Mouse (Mus musculus): ENCODE data around the gene Edem3. TPM values are rescaled to one million over a fixed set of nuclear protein-coding genes. Genes with fewer than 3 reads are reported as not detected.
"Not testable (repeated sequence)": the region's sequence is repeated elsewhere in the genome, so short reads cannot be mapped to it uniquely, and the experiment has no call there.

Edem3 gene
- polyA plus RNA-seq, 1 experiment from 2014 or later, result 24.5 TPM

GRCm38 (mm10) chr1:151718575-151718974 is 36.6 kb upstream of the Edem3 start:
- H3K9ac ChIP-seq, result no peak overlapping the region
- no peak for ATAC-seq (ENCODE audit: low FRiP score)

DNA sequence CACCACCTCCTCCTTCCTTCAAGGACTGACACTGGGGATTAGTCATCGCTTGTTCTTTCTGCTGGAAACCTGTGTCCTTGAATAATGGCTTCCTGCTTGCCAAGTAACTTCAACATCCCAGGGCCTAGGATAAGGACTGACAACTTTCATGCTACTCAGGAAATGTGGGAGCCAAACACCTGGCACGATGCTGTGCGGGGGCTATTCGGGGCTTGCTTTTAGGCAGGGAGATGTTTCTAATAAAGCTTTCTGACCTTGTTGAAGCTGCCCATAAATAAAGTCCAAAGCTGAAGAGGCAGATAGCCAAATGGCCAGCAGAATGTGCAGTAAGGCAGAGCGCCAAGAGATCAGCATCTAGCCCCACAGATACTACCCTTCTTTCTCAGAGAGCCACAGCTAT is 35.3 kb upstream of the Edem3 start:
- Histone ChIP-seq H3K4me1 (no peaks in the 10 kb centered on the region; the same call in 1 of the 2 replicates), H3K4me2 (no peak overlapping the region), H3K4me3 (replicated peaks) (no peak overlapping the region), H3K27ac (no peak overlapping the region), H3K27me3 (no peaks in the 10 kb centered on the region; the same call in 1 of the 2 replicates), H3K9me3 (no peaks in the 10 kb centered on the region), H3K36me3 (replicated peaks) (no peaks in the 10 kb centered on the region), H3K9ac (no peak overlapping the region)
- ATAC-seq (ENCODE audit: low FRiP score), result no peak
- 91% methylated on average over 5 of the region's 5 CpGs for WGBS

More at GRCm38 (mm10) chr1:151718575-151718974, 36.6 kb upstream of the Edem3 start:
- 94% methylated on average over 8 of the region's 8 CpGs for WGBS
- Histone ChIP-seq H3K4me3 (replicated peaks) (no peak overlapping the region), H3K27me3 (no peaks in the 10 kb centered on the region; the same call in 1 of the 2 replicates), H3K4me2 (no peak overlapping the region), H3K27ac (no peak overlapping the region), H3K4me1 (no peaks in the 10 kb centered on the region; the same call in 1 of the 2 replicates), H3K36me3 (replicated peaks) (no peaks in the 10 kb centered on the region), H3K9me3 (no peaks in the 10 kb centered on the region)

- H3K4me3 ChIP-seq (replicated peaks), result no peak overlapping the region
- WGBS, result 81% methylated on average over 2 of the region's 2 CpGs
Measured at GRCm38 (mm10) chr1:151720566-151720965, 34.6 kb upstream of the Edem3 start.

DNA sequence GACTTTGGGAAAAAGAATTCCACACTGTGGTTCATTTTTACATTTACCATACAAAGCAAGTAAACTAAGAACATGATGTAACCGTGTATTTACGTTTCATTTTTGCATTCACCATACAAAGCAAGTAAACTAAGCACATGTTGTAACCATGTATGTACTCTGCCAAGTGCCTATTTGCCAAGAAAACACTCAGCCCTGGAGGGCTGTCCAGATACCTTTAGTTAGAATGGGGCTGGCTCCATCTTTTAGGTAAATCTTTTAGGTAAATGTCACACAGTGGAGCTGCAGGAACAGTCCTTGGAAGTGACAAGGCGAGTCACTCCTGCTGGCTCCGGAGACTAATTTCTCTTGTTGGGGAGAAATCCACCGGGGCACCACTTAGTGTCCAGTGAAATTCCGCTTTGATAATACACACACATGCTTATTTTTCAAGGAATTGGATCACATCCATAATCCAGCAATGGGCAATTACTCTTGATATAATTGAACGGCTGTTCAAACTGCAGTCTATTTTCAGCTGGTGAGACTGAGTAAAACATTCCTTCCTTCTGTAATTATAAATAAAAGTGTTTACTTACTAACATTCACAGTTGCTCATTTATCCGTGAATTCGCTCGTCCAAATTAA is 33.7 kb upstream of the Edem3 start:
- Histone ChIP-seq H3K27ac (no peak overlapping the region), H3K4me1 (no peaks in the 10 kb centered on the region), H3K36me3 (replicated peaks) (no peaks in the 10 kb centered on the region), H3K4me3 (replicated peaks) (no peak overlapping the region), H3K9me3 (no peaks in the 10 kb centered on the region), H3K9ac (no peak overlapping the region), H3K4me2 (no peak overlapping the region), H3K27me3 (no peaks in the 10 kb centered on the region; the same call in 1 of the 2 replicates)
- 74% methylated on average over 10 of the region's 10 CpGs for WGBS
- no peak for ATAC-seq (ENCODE audit: low FRiP score)

More at GRCm38 (mm10) chr1:151720566-151720965, 34.6 kb upstream of the Edem3 start:
- no peaks in the 10 kb centered on the region for H3K36me3 ChIP-seq (replicated peaks)
- no peaks in the 10 kb centered on the region for H3K9me3 ChIP-seq
- H3K4me1 ChIP-seq, result no peaks in the 10 kb centered on the region; the same call in 1 of the 2 replicates
- no peak overlapping the region for H3K27ac ChIP-seq
- H3K9ac ChIP-seq, result no peak overlapping the region
- no peaks in the 10 kb centered on the region; the same call in 1 of the 2 replicates for H3K27me3 ChIP-seq
- no peak for ATAC-seq (ENCODE audit: low FRiP score)
- no peak overlapping the region for H3K4me2 ChIP-seq

DNA sequence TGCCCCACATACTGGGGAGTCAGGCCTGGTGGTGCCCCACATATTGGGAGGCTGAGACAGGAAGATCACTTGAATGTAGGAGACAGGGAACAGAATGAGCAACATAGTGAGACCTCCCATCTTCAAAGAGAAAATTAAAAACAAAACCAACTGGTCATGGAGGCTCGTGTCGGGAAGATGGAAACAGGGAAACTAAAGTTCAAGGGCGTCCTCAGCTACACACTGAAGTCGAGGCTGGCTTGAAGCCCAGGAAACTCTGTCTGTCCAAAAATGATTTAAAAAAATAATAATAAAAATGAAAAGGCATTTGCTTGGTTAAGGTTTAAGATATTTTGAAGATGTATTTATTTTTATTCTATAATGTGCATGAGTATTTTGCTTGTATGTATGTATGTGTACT is 31.4 kb upstream of the Edem3 start:
- 94% methylated on average over 4 of the region's 4 CpGs for WGBS
- Histone ChIP-seq H3K4me2 (no peak overlapping the region), H3K4me3 (replicated peaks) (no peak overlapping the region), H3K36me3 (replicated peaks) (no peaks in the 10 kb centered on the region), H3K27ac (no peak overlapping the region), H3K9me3 (no peaks in the 10 kb centered on the region), H3K9ac (no peak overlapping the region), H3K27me3 (no peaks in the 10 kb centered on the region; the same call in 1 of the 2 replicates), H3K4me1 (no peaks in the 10 kb centered on the region)
- no peak for ATAC-seq (ENCODE audit: low FRiP score)

- Histone ChIP-seq H3K9me3 (no peaks in the 10 kb centered on the region), H3K4me3 (replicated peaks) (no peak overlapping the region), H3K9ac (no peak overlapping the region), H3K27me3 (no peaks in the 10 kb centered on the region), H3K36me3 (replicated peaks) (no peaks in the 10 kb centered on the region), H3K4me2 (no peak overlapping the region), H3K27ac (no peak overlapping the region), H3K4me1 (no peaks in the 10 kb centered on the region)
- ATAC-seq (ENCODE audit: low FRiP score), result no peak
- WGBS, result 81% methylated on average over 2 of the region's 2 CpGs
Measured at GRCm38 (mm10) chr1:151725590-151725989, 29.6 kb upstream of the Edem3 start.

DNA sequence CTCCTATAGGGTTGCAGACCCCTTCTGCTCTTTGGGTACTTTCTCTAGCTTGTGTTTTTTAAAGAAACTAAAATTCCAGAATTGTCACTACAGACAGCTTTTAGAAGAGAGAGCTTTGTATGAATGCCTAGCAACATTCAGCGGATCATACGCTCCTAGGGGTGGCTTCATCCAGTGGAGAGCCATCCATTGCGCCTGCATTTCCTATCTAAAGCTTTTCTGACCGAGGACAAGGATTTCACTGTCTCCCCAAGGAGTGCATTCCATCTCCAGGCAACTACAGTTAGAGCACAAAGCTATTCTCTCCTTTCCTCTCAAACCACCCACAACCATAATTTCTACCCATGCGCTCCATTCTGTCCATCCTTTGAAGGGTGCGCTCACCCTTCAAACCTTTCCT is 28.8 kb upstream of the Edem3 start:
- H3K4me2 ChIP-seq, result no peak overlapping the region
- no peak overlapping the region for H3K4me3 ChIP-seq (replicated peaks)
- H3K9me3 ChIP-seq, result no peaks in the 10 kb centered on the region
- H3K4me1 ChIP-seq, result no peaks in the 10 kb centered on the region
- ATAC-seq (ENCODE audit: low FRiP score), result no peak
- no peak overlapping the region for H3K27ac ChIP-seq
- H3K36me3 ChIP-seq (replicated peaks), result no peaks in the 10 kb centered on the region
- H3K27me3 ChIP-seq, result no peaks in the 10 kb centered on the region
- no peak overlapping the region for H3K9ac ChIP-seq
- WGBS, result 85% methylated on average over 6 of the region's 6 CpGs

DNA sequence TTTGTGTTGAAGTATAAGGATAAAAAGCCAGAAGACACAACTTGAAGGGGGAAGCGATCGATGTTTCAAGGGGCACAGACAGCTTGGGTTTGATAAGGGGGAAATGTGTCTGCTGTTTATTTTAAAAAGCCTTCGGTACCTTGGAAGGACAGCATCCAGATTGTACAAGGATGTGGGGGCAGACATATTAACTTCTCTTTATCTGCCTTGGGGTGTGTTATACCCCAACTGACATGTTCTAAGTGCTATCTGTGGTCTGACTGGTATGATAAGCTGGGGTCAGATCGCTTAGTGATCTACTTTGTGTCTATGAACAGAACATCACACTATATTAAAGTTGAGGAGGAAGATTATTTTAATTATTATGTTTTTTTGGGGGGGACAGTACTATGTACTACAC is 27.0 kb upstream of the Edem3 start:
- Histone ChIP-seq H3K4me1 (no peaks in the 10 kb centered on the region), H3K27ac (no peak overlapping the region), H3K4me3 (replicated peaks) (no peak overlapping the region), H3K36me3 (replicated peaks) (no peaks in the 10 kb centered on the region), H3K9ac (no peak overlapping the region), H3K27me3 (no peaks in the 10 kb centered on the region), H3K9me3 (no peaks in the 10 kb centered on the region), H3K4me2 (no peak overlapping the region)
- 87% methylated on average over 4 of the region's 4 CpGs for WGBS
- ATAC-seq (ENCODE audit: low FRiP score), result no peak

DNA sequence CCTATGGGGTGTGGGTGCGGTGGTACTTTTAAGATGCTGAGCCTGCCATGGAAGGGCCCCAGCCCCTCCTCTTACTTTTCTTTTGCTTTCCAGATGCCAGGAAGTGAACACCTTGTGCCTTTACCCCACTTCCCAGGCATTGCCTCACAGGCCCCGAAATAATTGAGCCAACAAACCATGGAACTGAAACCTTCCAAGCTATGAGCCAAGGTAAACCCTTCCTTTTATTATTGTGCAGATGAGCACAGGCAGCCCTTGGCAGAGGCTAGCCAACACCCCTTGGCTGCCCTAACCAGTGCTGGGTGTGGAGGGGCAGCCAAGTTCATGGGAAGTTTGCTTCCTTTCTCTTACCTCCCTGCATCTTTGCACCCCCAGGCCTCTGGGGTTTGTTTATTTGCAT is 18.0 kb upstream of the Edem3 start:
- Histone ChIP-seq H3K27ac (no peak overlapping the region), H3K4me2 (no peak overlapping the region), H3K4me1 (no peaks in the 10 kb centered on the region), H3K36me3 (replicated peaks) (no peaks in the 10 kb centered on the region), H3K4me3 (replicated peaks) (no peak overlapping the region), H3K9ac (no peak overlapping the region), H3K27me3 (no peaks in the 10 kb centered on the region), H3K9me3 (no peaks in the 10 kb centered on the region)
- no peak for ATAC-seq (ENCODE audit: low FRiP score)
- WGBS, result 80% methylated on average over 2 of the region's 2 CpGs

DNA sequence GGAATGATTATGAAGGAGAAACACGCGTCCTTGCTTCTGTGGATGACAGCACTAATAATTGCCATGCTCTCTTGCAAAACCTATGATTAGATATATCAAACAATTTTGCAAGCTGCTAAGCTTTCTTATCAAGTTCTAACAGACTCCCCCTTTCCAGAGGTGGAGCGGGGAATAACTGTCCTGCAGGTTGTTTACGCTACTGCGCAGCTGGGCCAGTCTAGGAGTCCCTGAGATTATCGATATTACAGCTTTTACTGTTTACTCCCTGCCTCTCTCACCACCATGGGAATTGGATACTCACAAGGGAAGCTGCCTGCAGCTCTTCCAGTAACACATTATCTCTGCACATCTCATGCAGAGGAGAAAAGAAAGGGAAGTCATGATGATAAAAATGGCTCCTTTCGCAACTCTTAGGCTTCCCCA is 14.0 kb upstream of the Edem3 start:
- Histone ChIP-seq H3K9ac (no peak overlapping the region), H3K9me3 (no peaks in the 10 kb centered on the region), H3K4me1 (no peaks in the 10 kb centered on the region), H3K4me2 (no peak overlapping the region), H3K27ac (no peak overlapping the region), H3K27me3 (no peaks in the 10 kb centered on the region), H3K4me3 (replicated peaks) (no peak overlapping the region), H3K36me3 (replicated peaks) (no peaks in the 10 kb centered on the region)
- no peak for ATAC-seq (ENCODE audit: low FRiP score)
- 91% methylated on average over 7 of the region's 7 CpGs for WGBS

DNA sequence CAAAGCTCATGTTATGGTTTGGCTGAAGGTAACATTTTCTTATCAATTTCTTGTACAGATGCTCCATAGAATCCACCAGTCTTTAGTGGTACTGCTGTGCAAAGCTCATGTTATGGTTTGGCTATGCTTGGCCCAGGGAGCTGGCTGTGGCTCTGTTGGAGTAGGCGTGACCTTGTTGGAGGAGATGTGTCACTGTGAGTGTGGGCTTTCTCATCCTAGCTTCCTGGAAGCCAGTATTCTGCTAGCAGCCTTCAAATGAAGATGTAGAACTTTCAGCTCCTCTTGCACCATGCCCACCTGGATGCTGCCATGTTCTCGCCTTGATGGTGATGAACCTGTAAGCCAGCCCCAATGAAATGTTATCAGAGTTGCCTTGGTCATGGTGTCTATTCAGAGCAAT is 5.3 kb upstream of the Edem3 start:
- not testable (repeated sequence) for H3K9me3 ChIP-seq; H3K27ac ChIP-seq; H3K9ac ChIP-seq; H3K36me3 ChIP-seq (replicated peaks); H3K4me2 ChIP-seq; H3K4me3 ChIP-seq (replicated peaks); H3K4me1 ChIP-seq; ATAC-seq (ENCODE audit: low FRiP score); H3K27me3 ChIP-seq
- WGBS, result 88% methylated on average over 2 of the region's 2 CpGs

DNA sequence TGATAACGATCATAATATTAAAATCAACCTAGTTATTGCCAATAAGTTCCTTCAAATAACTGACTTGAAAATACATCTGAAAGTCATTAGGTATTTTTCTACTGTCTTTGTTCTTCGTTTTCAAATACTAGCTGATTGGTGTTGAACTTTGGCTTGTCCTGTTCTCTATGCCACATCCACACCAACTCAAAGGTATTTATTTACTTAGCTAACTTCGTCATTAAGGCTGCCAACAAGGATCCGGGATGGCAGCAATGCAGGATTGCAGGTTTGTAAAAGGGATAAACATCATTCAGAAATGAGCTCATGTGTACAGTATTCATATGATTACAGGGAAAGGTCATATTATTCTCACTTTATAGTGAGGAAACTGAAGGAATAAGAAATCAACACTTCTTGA is 2.2 kb upstream of the Edem3 start:
- no peak for ATAC-seq (ENCODE audit: low FRiP score)
- Histone ChIP-seq H3K27ac (no peak overlapping the region), H3K4me3 (replicated peaks) (no peak overlapping the region), H3K4me1 (peaks cover 15% of the 10 kb centered on the region), H3K9ac (no peak overlapping the region), H3K27me3 (no peaks in the 10 kb centered on the region), H3K4me2 (no peak overlapping the region), H3K36me3 (replicated peaks) (no peaks in the 10 kb centered on the region), H3K9me3 (no peaks in the 10 kb centered on the region)
- WGBS, result 85% methylated on average over 4 of the region's 4 CpGs

DNA sequence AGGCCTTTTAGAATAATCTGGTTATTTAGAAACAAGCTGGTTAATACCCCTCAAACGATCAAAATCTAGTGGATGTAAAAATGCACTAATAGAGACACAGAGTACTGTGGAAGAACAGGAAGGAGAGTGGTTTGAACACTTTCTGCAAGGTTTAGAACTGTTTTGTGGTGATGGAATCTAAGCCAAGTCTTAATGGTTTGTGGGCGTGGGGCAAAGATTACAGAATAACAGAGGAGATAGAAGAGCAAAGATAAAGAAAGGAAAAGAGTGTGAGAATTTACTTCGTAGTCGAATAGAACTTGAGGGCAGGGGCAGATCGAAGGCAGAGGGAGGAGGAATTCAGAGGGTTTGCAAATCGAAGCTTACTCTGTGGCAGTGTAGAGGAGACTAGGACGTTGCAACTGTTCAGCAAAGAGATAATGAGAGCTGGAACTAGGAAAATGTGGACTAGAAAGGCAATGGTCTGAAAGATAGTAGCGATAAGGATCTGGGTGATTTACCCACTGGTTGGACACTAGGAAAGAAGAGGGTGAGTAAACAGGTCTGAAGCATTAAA is 1.7 kb upstream of the Edem3 start:
- Histone ChIP-seq H3K27ac (no peak overlapping the region), H3K9ac (no peak overlapping the region), H3K27me3 (no peaks in the 10 kb centered on the region), H3K36me3 (replicated peaks) (no peaks in the 10 kb centered on the region), H3K4me2 (no peak overlapping the region), H3K4me3 (replicated peaks) (no peak overlapping the region), H3K4me1 (peaks cover 15% of the 10 kb centered on the region), H3K9me3 (no peaks in the 10 kb centered on the region)
- 85% methylated on average over 8 of the region's 8 CpGs for WGBS
- no peak for ATAC-seq (ENCODE audit: low FRiP score)

All from forebrain, embryonic 12.5 days (tissue).